Mouse (Mus musculus) kidney, adult 8-10 months (tissue): Measurements from ENCODE around the gene 1700001J03Rik.
A peak's percentile ranks its signal among the peaks of the same experiment; 100 is the strongest.
"Not testable (repeated sequence)": the region's sequence is repeated elsewhere in the genome, so short reads cannot be mapped to it uniquely, and the experiment has no call there.

Experiments used
- DNase-seq, 2 experiments: peaks; one replicate each; pipeline ENCODE4 v3.0.0; 2022

The 1700001J03Rik gene

DNA sequence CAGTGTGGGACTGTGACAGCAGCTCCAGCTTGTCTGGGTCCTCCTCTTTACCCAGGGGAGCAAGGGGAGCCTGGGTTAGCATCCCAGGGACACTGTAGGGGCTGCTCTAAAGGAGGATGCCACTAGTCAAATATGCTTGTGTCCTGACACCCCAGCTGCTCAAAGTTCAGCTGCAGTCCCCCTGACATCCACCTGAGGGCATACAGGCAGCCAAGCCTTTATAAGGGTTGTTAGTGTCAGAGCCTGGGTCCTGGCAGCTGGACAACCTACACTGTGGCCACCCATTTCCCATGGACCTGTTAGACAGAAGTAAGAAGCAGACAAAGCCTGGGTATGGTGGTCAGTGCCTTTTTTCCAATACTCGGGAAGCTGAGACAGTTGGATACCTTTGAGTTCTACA is 3.0 kb upstream of the 1700001J03Rik start:
- peak in 1 of 2 experiments; percentile 59 for DNase-seq

DNA sequence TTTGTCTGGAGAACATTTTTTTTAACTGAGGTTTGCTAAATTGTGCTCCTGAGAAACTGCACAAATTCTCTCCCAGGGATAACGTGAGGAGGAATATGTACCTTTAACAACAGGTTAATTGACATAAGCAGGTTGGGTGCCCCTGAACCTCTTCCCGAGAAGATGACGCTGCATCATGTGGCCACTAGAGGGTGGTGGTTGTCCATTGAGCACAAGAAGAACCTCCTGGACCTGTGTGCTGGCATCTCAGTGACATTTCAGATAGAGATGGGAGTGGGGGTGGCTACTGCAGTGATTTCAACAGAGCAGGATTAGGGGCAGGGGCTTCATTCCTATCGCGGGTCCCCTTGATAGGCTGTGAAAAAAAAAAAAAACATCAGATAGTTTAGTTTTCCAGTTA is 2.3 kb upstream of the 1700001J03Rik start:
- DNase-seq = peak in 1 of 2 experiments; percentile 80

DNA sequence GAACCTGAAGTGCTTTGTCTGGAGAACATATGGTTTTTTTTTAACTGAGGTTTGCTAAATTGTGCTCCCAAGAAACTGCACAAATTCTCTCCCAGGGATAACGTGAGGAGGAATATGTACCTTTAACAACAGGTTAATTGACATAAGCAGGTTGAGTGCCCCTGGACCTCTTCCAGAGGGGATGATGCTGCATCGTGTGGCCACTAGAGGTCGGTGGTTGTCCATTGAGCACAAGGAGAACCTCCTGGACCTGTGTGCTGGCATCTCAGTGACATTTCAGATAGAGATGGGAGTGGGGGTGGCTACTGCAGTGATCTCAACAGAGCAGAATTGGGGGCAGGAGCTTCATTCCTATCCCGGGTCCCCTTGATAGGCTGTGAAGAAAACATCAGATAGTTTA is 12.4 kb downstream of the 1700001J03Rik start:
- peak; percentile 46 to 75 for DNase-seq

DNA sequence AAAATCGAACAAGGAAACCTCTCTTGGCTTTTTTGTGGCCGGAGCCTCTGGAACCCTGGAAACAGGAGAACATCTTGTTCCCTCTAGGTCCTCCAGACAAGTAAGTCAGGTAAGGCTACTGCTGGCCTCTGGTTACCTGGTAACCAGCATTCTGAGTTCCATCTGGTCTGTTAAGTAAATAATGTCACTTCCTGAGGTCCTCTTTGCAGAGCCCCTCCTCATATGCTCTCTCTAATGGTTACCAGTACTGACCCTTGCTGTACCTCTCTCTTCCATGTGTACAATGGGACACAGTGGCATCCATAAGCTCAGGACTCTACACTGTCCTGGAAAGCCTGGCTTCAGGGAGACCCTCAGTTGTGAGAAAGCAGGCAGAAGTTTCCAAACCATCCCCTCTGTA is 14.5 kb downstream of the 1700001J03Rik start, which contains the start of gene Gm6309:
TSS of gene Gm6309 (minus strand) at position 101 of the 400 bp plus-strand sequence.
- not testable (repeated sequence) for DNase-seq

DNA sequence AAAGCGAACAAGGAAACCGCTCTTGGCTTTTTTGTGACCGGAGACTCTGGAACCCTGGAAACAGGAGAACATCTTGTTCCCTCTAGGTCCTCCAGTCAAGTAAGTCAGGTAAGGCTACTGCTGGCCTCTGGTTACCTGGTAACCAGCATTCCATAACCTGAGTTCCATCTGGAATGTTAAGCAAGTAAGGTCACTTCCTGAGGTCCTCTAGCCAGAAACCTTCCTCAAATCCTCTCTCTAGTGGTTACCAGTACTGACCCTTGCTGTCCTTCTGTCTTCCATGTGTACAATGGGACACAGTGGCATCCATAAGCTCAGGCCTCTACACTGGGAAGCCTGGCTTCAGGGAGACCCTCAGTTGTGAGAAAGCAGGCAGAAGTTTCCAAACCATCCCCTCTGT is 24.7 kb downstream of the 1700001J03Rik start, which contains the start of gene Gm5565:
TSS of gene Gm5565 (minus strand) at position 101 of the 400 bp plus-strand sequence.
- not testable (repeated sequence) for DNase-seq

DNA sequence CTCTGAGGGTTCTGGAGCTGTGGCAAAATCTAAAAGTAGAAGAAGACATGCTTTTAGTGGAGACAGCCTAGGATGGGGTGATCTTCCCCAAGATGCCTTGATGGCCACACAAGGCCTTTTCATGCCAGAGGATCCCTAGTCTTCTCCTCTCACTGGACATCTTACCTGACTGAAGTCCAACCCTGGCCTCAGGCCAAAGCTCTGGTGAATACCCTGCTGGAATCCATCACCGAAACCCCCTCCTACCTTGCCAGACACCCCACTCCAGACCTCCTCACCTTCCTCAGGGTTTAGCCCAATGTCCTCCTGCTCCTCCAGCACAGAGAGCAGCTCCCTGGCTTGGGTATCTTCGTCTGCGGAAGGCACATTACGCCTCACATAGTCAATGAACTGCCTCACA is 26.8 kb downstream of the 1700001J03Rik start:
- not testable (repeated sequence) for DNase-seq

DNA sequence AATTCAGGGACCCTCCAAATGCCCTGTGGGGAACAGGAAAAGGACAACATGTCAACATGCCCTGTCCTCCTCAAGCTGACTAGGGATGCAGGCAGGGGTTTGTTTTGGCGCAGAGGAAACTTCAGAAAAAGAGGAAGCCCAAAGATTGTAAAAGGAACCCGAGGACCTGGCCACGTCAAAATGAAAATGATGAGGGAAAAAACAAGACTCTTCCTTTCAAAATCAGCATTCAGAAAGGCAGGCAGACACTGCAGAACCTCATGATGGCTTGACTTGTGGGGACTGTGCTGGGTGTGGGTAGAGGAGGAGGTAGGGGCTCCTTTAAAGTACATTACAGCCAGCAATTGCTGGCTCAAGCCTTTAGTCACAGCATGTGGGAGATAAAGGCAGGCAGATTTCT is 34.6 kb downstream of the 1700001J03Rik start:
- DNase-seq = no peak

DNA sequence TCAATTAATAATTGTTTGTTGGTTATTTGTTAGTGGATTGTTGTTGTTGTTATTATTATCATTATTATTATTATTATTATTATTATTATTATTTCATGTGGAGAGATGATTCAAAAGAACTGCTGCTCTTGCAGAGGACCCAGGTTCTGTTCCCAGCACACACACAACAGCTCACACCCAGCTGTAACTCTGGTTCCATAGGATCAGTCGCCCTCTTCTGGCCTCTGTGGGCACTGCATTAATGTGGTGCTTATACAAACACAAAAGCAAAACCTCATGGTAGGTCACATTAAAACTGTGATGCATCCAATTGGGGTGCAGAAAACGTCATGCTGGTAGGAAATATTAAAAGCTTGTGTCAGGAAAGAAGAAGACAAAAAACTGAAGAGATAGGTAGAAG is 37.2 kb downstream of the 1700001J03Rik start:
- no peak for DNase-seq
